Mouse (Mus musculus) spleen, postnatal 10 days (tissue): Measurements from ENCODE around the gene Ttc9c.
A peak's percentile ranks its signal among the peaks of the same experiment; 100 is the strongest.
"Not testable (repeated sequence)": the region's sequence is repeated elsewhere in the genome, so short reads cannot be mapped to it uniquely, and the experiment has no call there.

ENCODE experiments used
- DNase-seq, 2 experiments: peaks; one replicate each; pipeline ENCODE4 v3.0.0; 2021 to 2022; ENCODE audit warnings: low spot score in 2 of 2

The Ttc9c gene

GRCm38 (mm10) chr19:8818801-8819595 lies at the start of gene Ttc9c:
Ttc9c (minus strand) TSS chr19:8819333.
- DNase-seq: peak; percentile 86 to 93

DNA sequence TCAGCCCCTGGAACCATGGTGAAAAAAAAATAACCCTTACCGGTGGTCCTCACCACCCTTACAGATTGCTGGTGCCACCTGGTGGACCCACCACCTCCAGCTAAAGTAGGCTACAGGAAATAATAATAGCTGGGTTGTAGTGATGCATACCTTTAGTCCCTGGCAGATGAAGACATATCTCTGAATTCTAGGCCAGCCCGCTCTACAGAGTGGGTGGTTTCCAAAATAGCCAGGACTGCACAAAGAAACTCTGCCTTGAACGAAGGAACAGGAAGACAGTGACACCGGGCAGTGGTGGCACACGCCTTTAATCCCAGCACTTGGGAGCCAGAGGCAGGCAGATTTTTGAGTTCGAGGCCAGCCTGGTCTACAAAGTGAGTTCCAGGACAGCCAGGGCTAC lies 45.1 kb upstream of the Ttc9c start:
- no peak for DNase-seq

DNA sequence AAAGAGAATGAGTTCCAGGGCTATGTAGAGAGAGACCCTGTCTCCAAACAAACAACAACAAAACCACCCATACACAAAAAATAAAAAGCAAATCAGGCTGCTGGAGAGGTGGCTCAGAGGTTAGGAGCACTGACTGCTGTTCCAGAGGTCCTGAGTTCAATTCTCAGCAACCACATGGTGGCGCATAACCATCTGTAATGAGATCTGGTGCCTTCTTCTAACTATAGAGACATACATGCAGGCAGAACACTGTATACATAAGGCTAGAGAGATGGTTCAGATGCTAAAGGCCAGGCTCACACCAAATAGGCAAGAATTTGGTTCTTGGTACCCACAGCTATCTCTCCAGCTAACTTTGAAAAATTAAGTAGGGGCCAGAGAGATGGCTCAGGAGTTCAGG lies 39.9 kb upstream of the Ttc9c start:
- DNase-seq: peak in 1 of 2 experiments; percentile 63

GRCm38 (mm10) chr19:8857689-8858088 lies 38.6 kb upstream of the Ttc9c start:
- peak in 1 of 2 experiments; percentile 65 for DNase-seq

DNA sequence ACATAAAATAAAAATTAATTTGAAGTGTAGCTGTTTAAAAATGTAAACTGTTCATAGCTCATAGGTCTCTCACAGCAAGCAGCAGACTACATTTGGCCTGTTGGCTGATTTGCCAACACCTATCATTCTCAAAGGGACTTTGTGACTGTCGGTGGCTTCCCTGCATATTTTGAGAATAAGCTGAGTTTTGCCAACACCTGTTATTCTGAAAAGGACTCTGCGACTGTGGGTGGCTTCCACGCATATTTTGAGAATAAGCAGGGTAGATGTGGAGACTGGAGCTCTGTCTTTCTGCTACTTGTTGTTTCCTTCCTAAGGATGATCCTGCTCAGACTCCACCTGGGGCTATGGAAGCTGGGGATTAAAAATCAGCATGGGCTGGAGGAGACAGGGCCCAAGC lies 34.0 kb upstream of the Ttc9c start:
- DNase-seq: no peak

- DNase-seq: no peak
Observed at GRCm38 (mm10) chr19:8852236-8852928, 33.2 kb upstream of the Ttc9c start.

DNA sequence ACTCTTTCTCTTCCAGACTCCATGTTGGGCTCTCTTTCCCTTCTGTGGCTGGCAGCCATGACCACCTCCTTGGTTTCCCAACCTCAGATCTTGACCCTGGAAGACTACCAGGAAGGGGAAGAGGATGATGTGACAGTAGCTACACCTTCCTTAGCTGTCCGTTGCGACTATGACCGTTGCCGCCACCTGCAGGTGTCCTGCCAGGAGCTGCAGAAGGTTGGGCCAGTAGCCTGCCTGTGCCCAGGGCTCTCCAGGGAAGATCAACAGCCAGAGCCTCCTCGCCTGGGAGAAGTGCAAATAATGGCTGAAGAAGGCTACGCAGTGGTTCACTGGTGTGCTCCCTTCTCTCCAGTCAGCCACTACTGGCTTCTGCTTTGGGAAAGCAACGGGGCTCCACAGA lies 32.5 kb upstream of the Ttc9c start:
- no peak for DNase-seq

DNA sequence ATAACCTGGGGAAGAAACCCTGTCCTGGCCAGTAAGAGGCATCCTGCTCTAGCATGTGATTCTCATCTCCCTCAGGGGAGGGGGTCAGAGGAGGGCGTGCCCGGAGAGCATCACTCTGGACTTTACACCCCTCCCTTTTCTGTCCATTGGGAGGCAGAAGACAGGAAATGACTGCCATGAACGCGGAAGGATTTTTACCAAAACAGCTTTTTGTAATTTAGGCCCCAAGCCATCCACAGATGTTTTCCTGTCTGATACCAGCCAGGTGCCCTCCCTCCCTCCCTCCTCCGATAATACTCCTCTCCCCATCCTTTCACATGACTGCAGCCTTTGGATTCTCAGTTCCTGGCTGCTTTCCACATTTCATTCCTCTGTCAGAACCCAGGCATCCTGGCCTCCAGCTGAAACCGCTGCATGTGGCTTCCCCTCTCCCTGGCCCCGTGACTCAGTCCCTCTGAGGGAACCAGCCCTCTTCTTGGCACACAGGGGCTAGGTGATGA lies 31.3 kb upstream of the Ttc9c start, which contains the start of gene Lrrn4cl:
TSS of gene Lrrn4cl (plus strand) at position 367 of the 500 bp plus-strand sequence.
- no peak for DNase-seq

DNA sequence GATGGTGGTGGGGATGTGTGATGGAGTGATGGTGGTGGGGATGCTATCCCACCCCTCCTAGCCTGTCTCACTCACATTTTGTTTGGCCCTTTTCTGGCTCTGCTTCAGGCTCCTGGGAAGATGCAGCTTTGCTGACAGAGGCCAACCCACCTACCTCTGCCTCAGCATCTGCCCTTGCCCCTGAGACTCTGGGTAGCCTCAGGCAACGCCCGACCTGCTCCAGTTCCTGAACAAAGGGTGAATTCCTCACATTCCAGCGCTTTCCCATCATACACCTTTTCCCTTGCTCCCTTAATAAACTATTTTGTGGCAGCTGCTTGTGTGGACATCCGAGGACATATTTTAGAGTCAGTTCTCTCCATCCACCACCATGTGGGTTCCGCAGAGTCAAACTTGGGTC lies 29.2 kb upstream of the Ttc9c start:
- no peak for DNase-seq

DNA sequence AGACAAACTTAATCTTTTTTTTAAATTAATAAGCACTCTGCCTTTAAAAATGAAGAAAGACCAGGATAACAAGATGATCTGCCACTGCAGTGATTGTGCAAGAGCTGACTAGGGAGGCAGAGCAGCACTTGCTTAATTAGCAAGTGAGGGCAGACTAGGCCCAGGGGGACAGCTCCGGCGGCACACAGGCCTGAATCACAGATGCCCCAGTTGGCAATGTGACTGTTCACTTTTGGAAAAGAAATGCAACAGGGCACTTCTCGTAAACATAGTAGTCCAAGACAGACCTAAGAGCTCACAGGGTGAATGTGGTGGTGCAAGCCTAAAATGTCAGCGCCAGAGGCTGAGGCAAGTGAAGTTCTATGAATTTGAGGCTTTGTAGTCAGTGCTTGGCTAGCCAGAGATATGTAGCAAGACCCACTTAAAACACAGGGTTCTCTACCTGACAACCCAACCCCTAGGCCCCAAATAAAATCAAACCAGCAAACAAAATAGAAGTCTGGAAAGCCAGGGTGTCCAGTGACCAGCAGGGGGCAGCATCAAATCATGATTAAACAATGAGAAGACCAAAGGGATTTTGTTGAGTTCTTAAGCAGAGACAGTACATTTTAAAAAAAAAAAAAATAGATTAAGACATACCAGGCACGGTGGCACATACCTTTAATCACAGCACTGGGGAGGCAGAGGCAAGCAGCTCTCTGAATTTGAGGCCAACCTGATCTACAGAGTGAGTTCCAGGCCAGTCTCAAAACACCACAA lies 25.4 kb upstream of the Ttc9c start:
- DNase-seq: peak; percentile 63 to 91

- DNase-seq: no peak
Observed at GRCm38 (mm10) chr19:8842961-8843360, 23.8 kb upstream of the Ttc9c start.

DNA sequence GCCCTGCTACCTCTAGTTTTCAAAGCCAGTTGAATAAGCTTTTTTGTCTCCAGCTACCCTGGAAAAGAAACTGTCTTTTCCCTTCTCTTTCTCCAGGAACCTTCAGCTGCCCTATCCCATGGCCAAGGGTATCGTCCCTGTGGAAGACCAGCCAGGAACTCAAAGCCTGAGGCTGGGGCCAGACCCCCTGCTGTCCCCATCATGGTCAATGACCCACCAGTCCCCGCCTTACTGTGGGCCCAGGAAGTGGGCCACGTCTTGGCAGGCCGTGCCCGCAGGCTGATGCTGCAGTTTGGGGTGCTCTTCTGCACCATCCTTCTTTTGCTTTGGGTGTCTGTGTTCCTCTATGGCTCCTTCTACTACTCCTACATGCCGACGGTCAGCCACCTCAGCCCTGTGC lies 21.9 kb upstream of the Ttc9c start:
- DNase-seq: no peak

GRCm38 (mm10) chr19:8839908-8840791 lies 21.0 kb upstream of the Ttc9c start:
- DNase-seq: peak; percentile 70 to 85

GRCm38 (mm10) chr19:8839103-8839907 lies 20.2 kb upstream of the Ttc9c start, which contains the start of gene Gng3:
Gng3 (minus strand) TSS chr19:8839194.
- no peak for DNase-seq

DNA sequence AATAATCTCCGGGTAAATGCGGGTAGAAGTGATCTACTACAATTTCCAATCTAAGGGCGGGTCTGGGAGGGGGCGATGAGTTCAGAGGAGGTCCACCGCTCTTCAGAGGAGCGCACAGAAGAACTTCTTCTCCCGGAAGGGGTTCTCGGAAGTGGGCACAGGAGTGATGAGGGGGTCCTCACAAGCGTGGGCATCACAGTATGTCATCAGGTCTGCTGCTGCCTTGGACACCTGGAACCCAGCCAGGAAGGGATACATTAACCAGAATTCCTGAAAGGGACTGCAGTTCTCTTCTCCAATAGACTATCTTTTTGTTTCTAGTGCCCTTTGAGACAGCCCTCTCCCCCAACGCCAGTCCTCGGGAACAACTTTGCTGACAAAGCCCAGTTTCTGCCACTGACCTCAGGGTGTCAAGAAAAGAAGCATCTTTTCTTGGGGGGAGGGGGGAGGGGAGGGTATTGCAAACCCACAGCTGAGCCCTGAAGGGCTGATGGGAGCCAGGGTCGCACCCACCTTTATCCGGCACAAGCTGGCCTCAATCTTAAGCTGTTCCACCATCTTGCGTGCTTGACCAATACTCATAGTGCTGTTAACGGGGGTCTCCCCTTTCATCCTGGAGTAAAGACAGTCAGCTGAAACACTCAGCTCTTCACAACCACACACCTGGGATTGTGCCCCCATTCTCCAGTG lies 19.1 kb upstream of the Ttc9c start:
- peak in 1 of 2 experiments; percentile 50 for DNase-seq

GRCm38 (mm10) chr19:8837251-8837791 lies 18.2 kb upstream of the Ttc9c start, which contains the start of gene Bscl2:
Bscl2 (plus strand) TSS chr19:8837467.
- peak; percentile 86 to 89 for DNase-seq

DNA sequence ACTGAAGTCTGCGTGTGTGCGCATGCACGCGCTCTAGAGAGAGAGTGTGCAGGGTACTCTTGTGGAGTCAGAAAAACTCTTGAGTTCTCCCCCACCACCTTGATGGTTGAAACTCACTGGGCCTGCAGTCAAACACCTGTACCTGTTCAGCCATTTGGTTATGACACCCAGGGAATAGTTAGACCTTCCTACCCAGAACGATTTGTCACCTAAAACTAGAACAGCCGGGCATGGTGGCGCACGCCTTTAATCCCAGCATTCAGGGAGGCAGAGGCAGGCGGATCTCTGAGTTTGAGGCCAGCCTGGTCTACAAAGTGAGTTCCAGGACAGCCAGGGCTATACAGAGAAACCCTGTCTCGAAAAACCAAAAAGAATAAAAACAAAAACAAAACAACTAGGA lies 17.2 kb upstream of the Ttc9c start:
- DNase-seq: not testable (repeated sequence)

DNA sequence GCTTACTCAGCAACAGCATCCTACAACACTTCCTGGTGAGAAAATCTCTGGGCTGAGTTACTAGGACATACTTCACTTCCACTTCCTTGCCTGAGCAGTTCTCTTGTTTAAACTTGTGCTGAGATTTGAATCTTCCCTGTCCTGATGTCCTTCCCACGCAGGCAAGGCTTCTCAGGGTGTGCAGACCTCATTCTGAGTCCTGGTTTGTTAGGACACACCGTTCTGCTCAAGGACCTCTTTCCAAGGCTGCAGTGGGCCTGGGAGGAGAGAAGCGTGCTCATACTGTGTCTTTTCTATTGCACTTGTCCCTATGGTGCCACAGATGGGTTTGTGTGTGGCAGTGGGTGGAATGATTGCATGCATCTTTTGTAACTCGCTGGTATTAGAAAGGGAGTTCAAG lies 13.8 kb upstream of the Ttc9c start:
- DNase-seq: no peak

- no peak for DNase-seq
Observed at GRCm38 (mm10) chr19:8831262-8831661, 12.1 kb upstream of the Ttc9c start.
